In the genomic region with DNA sequence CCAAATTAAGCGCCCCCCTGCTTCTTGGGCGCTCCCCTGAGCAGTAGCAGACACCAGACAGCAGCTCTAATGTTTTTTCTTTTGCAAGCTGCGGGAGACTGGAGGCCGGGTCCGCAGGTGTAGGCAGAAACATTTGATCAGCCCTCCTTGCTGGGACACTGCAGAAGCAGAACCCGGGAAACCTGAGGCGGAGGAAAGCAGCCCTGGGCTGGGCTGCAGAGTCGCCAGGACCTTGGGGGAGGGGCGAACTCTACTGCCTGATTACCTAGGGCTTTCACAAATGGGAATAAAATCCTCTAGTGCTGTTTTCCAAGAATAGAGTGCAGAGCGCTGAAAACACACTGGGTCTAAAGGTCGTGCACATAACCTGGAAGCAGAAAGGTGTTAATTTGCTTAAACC, we compare ENCODE assay signal across 8 mouse cellular contexts. TPM values are rescaled to one million over a fixed set of nuclear protein-coding genes. Genes with fewer than 3 reads are reported as not detected.
DNase-seq lines count a peak whose midpoint lies in the region; ATAC-seq and TF ChIP-seq lines count a peak whose summit lies in the region.

No protein-coding gene starts in this region.

- no peaks in the 10 kb centered on the region for H3K36me3 ChIP-seq in embryonic facial prominence, embryonic 13.5 days
- no peaks in the 10 kb centered on the region for H3K36me3 ChIP-seq in heart, postnatal 0 days (replicated peaks; ENCODE audit: control insufficient read depth, insufficient read depth, low read length)
- H3K36me3 ChIP-seq in midbrain, embryonic 11.5 days (ENCODE audit: control insufficient read depth, insufficient read depth, low read length): no peaks in the 10 kb centered on the region

- H3K27ac ChIP-seq in embryonic facial prominence, embryonic 13.5 days: no peak overlapping the region
- H3K27ac ChIP-seq in heart, postnatal 0 days (ENCODE audit: low read depth): peak overlapping the region; percentile 47
- no peak overlapping the region for H3K27ac ChIP-seq in midbrain, embryonic 11.5 days (ENCODE audit: low read depth, low read length)

- DNase-seq in ES-CJ7 (ENCODE audit: low read depth, low spot score): peak; percentile 23
- peak; percentile 29 for DNase-seq in heart, postnatal 0 days (ENCODE audit: low spot score)
- peak; percentile 85 to 90 for DNase-seq in kidney, postnatal 36 days
- peak; percentile 92 for DNase-seq in midbrain, embryonic 11.5 days (ENCODE audit: low spot score, missing footprints)
- DNase-seq in ovary, postnatal 14 days (ENCODE audit: low spot score): no peak
- no peak for DNase-seq in right cerebral cortex, postnatal 10 days (ENCODE audit: low spot score in 2 of 2)

- 1% methylated on average over 11 of the region's 11 CpGs for WGBS in embryonic facial prominence, embryonic 13.5 days
- WGBS in heart, postnatal 0 days: 7% methylated on average over 11 of the region's 11 CpGs
- WGBS in midbrain, embryonic 11.5 days: 1% methylated on average over 11 of the region's 11 CpGs

- no peaks in the 10 kb centered on the region for H3K9me3 ChIP-seq in embryonic facial prominence, embryonic 13.5 days
- 0 out of 2 replicates have a peak, but pooled peaks cover 4% of the 10 kb centered on the region for H3K9me3 ChIP-seq in heart, postnatal 0 days (replicated peaks; ENCODE audit: control insufficient read depth, low read length)
- no peaks in the 10 kb centered on the region for H3K9me3 ChIP-seq in midbrain, embryonic 11.5 days (ENCODE audit: control insufficient read depth, low read length)

- H3K4me1 ChIP-seq in embryonic facial prominence, embryonic 13.5 days: peaks cover 20% of the 10 kb centered on the region
- H3K4me1 ChIP-seq in heart, postnatal 0 days (ENCODE audit: control insufficient read depth, insufficient read depth): peaks cover 42% of the 10 kb centered on the region
- H3K4me1 ChIP-seq in midbrain, embryonic 11.5 days (ENCODE audit: control insufficient read depth, insufficient read depth, low read length): peaks cover 10% of the 10 kb centered on the region

- ATAC-seq in embryonic facial prominence, embryonic 13.5 days (ENCODE audit: insufficient number of reproducible peaks, insufficient read depth, low FRiP score, low TSS enrichment, low read depth): peak; percentile 69
- no peak for ATAC-seq in heart, postnatal 0 days (ENCODE audit: insufficient read depth, low read depth)
- ATAC-seq in midbrain, embryonic 11.5 days (ENCODE audit: low FRiP score): no peak
- no peak for ATAC-seq in megakaryocyte progenitor cell, adult 5-6 weeks (replicated peaks; ENCODE audit: poor library complexity)

- no peak for TF ChIP-seq CTCF in heart, postnatal 0 days (IDR thresholded peaks at IDR 0.05; ENCODE audit: low read depth)

- peaks cover 43% of the 10 kb centered on the region for H3K27me3 ChIP-seq in embryonic facial prominence, embryonic 13.5 days
- no peaks in the 10 kb centered on the region for H3K27me3 ChIP-seq in heart, postnatal 0 days (ENCODE audit: control insufficient read depth, insufficient read depth, low read length)
- H3K27me3 ChIP-seq in midbrain, embryonic 11.5 days (ENCODE audit: control insufficient read depth, insufficient read depth, low read length): peaks cover 19% of the 10 kb centered on the region

- H3K4me3 ChIP-seq in embryonic facial prominence, embryonic 13.5 days: peak overlapping the region; percentile 24
- H3K4me3 ChIP-seq in heart, postnatal 0 days (ENCODE audit: low read depth, low read length): peak overlapping the region; percentile 92
- no peak overlapping the region for H3K4me3 ChIP-seq in midbrain, embryonic 11.5 days (ENCODE audit: low read depth, low read length)

- H3K4me2 ChIP-seq in embryonic facial prominence, embryonic 13.5 days: peak overlapping the region; percentile 94
- H3K4me2 ChIP-seq in heart, postnatal 0 days (ENCODE audit: low read depth, low read length): peak overlapping the region; percentile 71
- peak overlapping the region; percentile 20; the same call in 1 of the 2 replicates for H3K4me2 ChIP-seq in midbrain, embryonic 11.5 days

- no peak for TF ChIP-seq EP300 in heart, postnatal 0 days (IDR thresholded peaks at IDR 0.05; ENCODE audit: low read depth)

- H3K9ac ChIP-seq in embryonic facial prominence, embryonic 13.5 days: no peak overlapping the region
- peak overlapping the region; percentile 92 for H3K9ac ChIP-seq in heart, postnatal 0 days (replicated peaks; ENCODE audit: low read depth, low read length)
- no peak overlapping the region for H3K9ac ChIP-seq in midbrain, embryonic 11.5 days (ENCODE audit: low read length)

RNA-seq across cellular contexts. Expression of gene Clic5, which starts 1.3 kb away (rescaled TPM):
- polyA plus RNA-seq in embryonic facial prominence, embryonic 13.5 days (2015; fragmentation: Nextera tagmentation; extraction: Ambion mirVana): 0.72 and 1.2 TPM in 2 replicates
- 37.0 and 55.8 TPM in 2 replicates for total RNA-seq in heart, postnatal 0 days (2014; rRNA removed; ENCODE audit: low replicate concordance)
- 15.5 and 17.8 TPM in 2 replicates for polyA plus RNA-seq in heart, postnatal 0 days (2015; fragmentation: Nextera tagmentation; extraction: Ambion mirVana)
- polyA plus RNA-seq in midbrain, embryonic 11.5 days (2014; fragmentation: Nextera tagmentation; extraction: Ambion mirVana): 0.98 and 1.1 TPM in 2 replicates
- 0.27 and 1.3 TPM in 2 replicates for total RNA-seq in megakaryocyte progenitor cell, adult 5-6 weeks (2015)
- 0.42 and 0.98 TPM in 2 replicates for total RNA-seq in megakaryocyte progenitor cell, adult 5-6 weeks (2017)

Comparison
In these comparisons a context has a peak if more than half of its experiments do, and no peak if none do; other contexts are left out.
1. DNase-seq: peak in ES-CJ7 (single experiment), heart, postnatal 0 days (single experiment), kidney, postnatal 36 days (2 of 2) and midbrain, embryonic 11.5 days (single experiment); none in ovary, postnatal 14 days (single experiment) and right cerebral cortex, postnatal 10 days (0 of 2).
2. H3K4me2 ChIP-seq: peak in every context shown above with its lines; median percentile 94 in embryonic facial prominence, embryonic 13.5 days; 71 in heart, postnatal 0 days; 20 in midbrain, embryonic 11.5 days.